Mouse (Mus musculus) megakaryocyte, embryonic 14.5 days (primary cell): Measurements from ENCODE around the gene Anxa11.

Source experiments
- FLI1 ChIP-seq: IDR thresholded peaks from 2 replicates; pipeline ENCODE4 v1.6.1; 2012; ENCODE audit warnings: low read length, inconsistent platforms, mixed read lengths
- GATA1 ChIP-seq: IDR thresholded peaks from 3 replicates; pipeline ENCODE4 v1.6.1; 2012; ENCODE audit warnings: mixed read lengths, low read length, inconsistent platforms, borderline replicate concordance

DNA sequence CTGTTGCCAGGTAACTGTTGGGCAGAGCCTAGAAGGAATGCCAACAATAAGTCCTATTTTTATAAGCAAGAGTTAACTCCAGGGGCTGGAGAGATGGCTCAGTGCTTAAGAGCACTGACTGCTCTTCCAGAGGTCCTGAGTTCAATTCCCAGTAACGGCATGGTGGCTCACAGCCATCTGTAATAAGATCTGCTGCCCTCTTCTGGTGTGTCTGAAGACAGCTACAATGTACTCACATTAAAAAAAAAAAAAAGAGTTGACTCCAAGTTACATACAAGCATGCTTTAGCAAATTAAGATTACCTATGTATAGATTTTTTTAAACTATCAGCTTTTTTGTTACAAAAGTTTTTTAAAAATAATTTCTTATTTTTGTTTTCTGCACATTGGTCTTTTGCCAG, 19.4 kb upstream of the Anxa11 start:
- no peak for TF ChIP-seq GATA1
- TF ChIP-seq FLI1: no peak
